Mouse (Mus musculus) hindbrain, embryonic 15.5 days (tissue): ENCODE results near the gene Serpinh1. TPM values are rescaled to one million over a fixed set of nuclear protein-coding genes. Genes with fewer than 3 reads are reported as not detected.
A peak's percentile ranks its signal among the peaks of the same experiment; 100 is the strongest.

Experiments used
- ATAC-seq: fragments of 200-750 bp; cut with Nextera tagmentation; 2 replicates; pipeline ENCODE4 v1.8.0; 2017; ENCODE audit warnings: low read depth, moderate number of reproducible peaks, moderate TSS enrichment; ENCODE audit not compliant: low FRiP score
- H3K27ac ChIP-seq: fragments of 300-500 bp; sonication (generic); replicated peaks from 2 replicates; pipeline ENCODE4 v1.5.1; 2015; ENCODE audit warnings: mild to moderate bottlenecking, inconsistent platforms
- H3K27me3 ChIP-seq: fragments of 300-500 bp; sonication (generic); 2 replicates; pipeline ENCODE4 v1.6.1; 2015; ENCODE audit warnings: control low read depth, inconsistent platforms
- H3K36me3 ChIP-seq: fragments of 300-500 bp; sonication (generic); 2 replicates; pipeline ENCODE4 v1.6.1; 2015; ENCODE audit warnings: control low read depth, inconsistent platforms
- H3K4me1 ChIP-seq: fragments of 300-500 bp; sonication (generic); replicated peaks from 2 replicates; pipeline ENCODE4 v1.6.1; 2015; ENCODE audit warnings: control low read depth, inconsistent platforms
- H3K4me2 ChIP-seq: fragments of 300-500 bp; sonication (generic); 2 replicates; pipeline ENCODE4 v1.6.1; 2015; ENCODE audit warnings: moderate library complexity, mild to moderate bottlenecking, inconsistent platforms
- H3K4me3 ChIP-seq: fragments of 300-500 bp; sonication (generic); 2 replicates; pipeline ENCODE4 v1.5.1; 2015; ENCODE audit warnings: mild to moderate bottlenecking, inconsistent platforms
- H3K9ac ChIP-seq: fragments of 300-500 bp; sonication (generic); 2 replicates; pipeline ENCODE4 v1.6.1; 2015; ENCODE audit warnings: inconsistent platforms
- H3K9me3 ChIP-seq: fragments of 300-500 bp; sonication (generic); 2 replicates; pipeline ENCODE4 v1.6.1; 2016; ENCODE audit warnings: control low read depth, inconsistent platforms
- WGBS: fragments of 180-500 bp; shearing (Covaris S2); methylation state at CpG from one replicate; pipeline ENCODE4 v1.1.7; 2015; 5-methylcytosine and 5-hydroxymethylcytosine counted together
- polyA plus RNA-seq: library from polyadenylated mRNA; unstranded; fragments of >200 nt; fragmentation: Nextera tagmentation; extraction: Ambion mirVana; gene quantifications from 2 replicates; pipeline ENCODE4 v1.2.1, GENCODE M21; 2015

Gene Serpinh1
- polyA plus RNA-seq, 1 experiment from 2014 or later: 286 TPM

DNA sequence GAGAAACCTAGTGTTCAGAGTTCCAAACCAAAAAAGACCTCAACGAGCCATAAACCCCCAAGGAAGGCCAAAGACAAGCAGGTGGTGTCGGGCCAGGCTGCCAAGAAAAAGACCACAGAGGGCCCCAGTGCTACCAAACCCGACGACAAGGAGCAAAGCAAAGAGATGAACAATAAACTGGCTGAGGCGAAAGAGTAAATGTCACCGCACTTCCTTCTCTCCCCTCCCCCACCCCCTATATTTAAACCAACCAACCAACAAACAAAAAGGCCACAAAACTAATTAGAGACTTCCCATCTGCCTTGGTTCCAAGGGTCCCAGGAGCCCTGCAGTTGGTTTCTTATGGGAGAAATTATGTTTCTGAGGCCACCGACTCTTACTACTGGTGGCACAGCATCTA lies 35.6 kb downstream of the Serpinh1 start:
- Histone ChIP-seq H3K9ac (no peak overlapping the region), H3K9me3 (no peaks in the 10 kb centered on the region), H3K36me3 (peaks cover 23% of the 10 kb centered on the region), H3K4me2 (no peak overlapping the region), H3K4me3 (no peak overlapping the region), H3K27ac (no peak overlapping the region), H3K27me3 (no peaks in the 10 kb centered on the region), H3K4me1 (peaks cover 52% of the 10 kb centered on the region)
- no peak for ATAC-seq
- WGBS: 58% methylated on average over 7 of the region's 7 CpGs

DNA sequence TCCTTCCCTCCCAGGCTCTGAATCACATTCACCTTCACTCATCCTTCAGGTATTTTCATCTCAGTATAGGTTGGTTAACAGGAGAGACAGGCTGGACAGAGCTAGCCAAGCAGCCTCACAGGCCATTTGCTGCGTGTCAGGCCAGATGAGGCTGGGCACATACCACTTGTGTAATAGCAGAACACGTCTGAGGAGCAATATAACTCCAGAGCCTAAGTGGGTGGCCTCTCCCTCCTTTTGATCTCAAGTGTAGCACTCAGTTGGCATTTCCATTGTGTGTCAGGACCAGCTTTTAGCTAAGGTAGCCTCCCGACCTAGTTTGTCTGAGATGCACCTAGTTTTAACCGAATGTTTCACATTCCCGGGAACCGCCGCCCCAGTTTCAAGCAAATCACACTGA lies 36.8 kb downstream of the Serpinh1 start:
- Histone ChIP-seq H3K4me3 (no peak overlapping the region), H3K9ac (no peak overlapping the region), H3K27ac (no peak overlapping the region), H3K4me2 (no peak overlapping the region), H3K36me3 (peaks cover 23% of the 10 kb centered on the region), H3K9me3 (no peaks in the 10 kb centered on the region), H3K4me1 (peaks cover 65% of the 10 kb centered on the region), H3K27me3 (no peaks in the 10 kb centered on the region)
- WGBS: 82% methylated on average over 7 of the region's 7 CpGs
- ATAC-seq: no peak

DNA sequence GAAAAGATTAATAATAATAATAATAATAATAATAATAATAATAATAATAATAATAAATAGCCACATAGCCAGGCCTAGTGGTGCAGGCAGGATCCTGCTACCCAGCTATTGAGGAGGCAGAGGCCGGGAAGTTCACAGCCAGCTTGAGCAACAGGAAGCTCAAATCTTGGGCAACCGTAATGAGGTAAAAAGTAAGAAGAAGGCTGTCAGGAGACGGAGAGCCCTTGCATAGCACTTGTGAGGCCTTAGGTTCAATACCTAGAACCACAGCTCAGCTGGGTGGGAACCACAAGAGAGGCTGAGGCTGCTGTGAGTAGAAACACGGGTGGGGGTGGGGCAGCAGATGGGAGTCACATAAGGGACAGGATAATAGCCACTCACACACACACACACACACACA lies 38.5 kb downstream of the Serpinh1 start:
- Histone ChIP-seq H3K4me3 (no peak overlapping the region), H3K4me2 (no peak overlapping the region), H3K9me3 (no peaks in the 10 kb centered on the region), H3K27ac (no peak overlapping the region), H3K36me3 (peaks cover 23% of the 10 kb centered on the region), H3K4me1 (peaks cover 58% of the 10 kb centered on the region), H3K9ac (no peak overlapping the region), H3K27me3 (no peaks in the 10 kb centered on the region)
- 83% methylated on average over 4 of the region's 4 CpGs for WGBS
- ATAC-seq: no peak

DNA sequence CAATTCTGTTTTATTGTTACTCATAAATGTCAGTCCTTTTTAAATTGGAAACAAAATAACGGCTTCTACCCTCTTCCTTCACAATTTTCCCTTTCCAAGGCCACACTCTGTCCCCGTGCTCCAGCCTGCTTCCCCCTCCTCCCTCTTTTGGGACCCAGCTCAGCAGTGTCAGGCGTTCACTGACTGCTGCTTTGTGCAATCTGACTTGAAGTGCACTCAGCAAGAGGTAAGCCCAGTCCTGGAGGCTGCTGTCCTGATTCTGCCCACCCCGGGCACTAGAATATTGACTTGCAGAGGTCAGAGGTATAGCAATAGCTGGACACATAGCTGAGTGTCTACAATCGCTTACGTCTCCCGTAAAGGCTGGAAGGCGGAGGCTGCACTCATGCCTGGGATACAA lies 39.8 kb downstream of the Serpinh1 start:
- no peak for ATAC-seq
- no peak overlapping the region for H3K4me3 ChIP-seq
- H3K9me3 ChIP-seq: no peaks in the 10 kb centered on the region
- H3K36me3 ChIP-seq: peaks cover 19% of the 10 kb centered on the region
- peak overlapping the region; percentile 35 for H3K4me2 ChIP-seq
- peaks cover 50% of the 10 kb centered on the region for H3K4me1 ChIP-seq
- H3K27ac ChIP-seq: peak overlapping the region; percentile 91
- 48% methylated on average over 8 of the region's 8 CpGs for WGBS
- H3K9ac ChIP-seq: no peak overlapping the region
- H3K27me3 ChIP-seq: no peaks in the 10 kb centered on the region

DNA sequence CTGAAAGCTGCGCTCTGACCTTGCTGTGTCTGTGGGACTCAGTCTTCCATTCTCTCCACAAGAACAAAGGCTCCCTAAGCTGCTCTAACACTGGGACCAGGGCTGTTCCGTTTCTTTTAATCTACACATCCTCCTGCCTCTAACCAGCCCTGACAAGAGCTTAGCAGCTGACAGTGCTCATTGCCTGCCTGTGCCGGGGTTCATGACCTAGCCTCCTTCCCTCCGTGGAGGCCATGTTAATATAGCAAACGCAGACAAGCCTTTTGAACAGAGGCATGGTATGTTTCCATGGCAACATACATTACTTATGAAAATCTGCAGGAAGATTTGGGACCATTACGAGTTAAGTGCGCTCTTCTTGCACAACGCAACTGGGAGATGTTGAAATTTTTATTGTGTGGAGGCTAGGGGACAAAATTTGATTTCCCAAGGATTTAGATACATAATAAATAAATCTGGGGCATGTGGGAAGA lies 40.3 kb downstream of the Serpinh1 start:
- 14% methylated on average over 8 of the region's 8 CpGs for WGBS
- Histone ChIP-seq H3K4me1 (peaks cover 49% of the 10 kb centered on the region), H3K9me3 (no peaks in the 10 kb centered on the region), H3K4me3 (no peak overlapping the region), H3K27ac (peak overlapping the region; percentile 91), H3K27me3 (no peaks in the 10 kb centered on the region), H3K36me3 (peaks cover 16% of the 10 kb centered on the region), H3K4me2 (peak overlapping the region; percentile 35), H3K9ac (0 out of 2 replicates have a peak overlapping the region, but pooled peaks have one; percentile 19)
- peak; percentile 66 for ATAC-seq

DNA sequence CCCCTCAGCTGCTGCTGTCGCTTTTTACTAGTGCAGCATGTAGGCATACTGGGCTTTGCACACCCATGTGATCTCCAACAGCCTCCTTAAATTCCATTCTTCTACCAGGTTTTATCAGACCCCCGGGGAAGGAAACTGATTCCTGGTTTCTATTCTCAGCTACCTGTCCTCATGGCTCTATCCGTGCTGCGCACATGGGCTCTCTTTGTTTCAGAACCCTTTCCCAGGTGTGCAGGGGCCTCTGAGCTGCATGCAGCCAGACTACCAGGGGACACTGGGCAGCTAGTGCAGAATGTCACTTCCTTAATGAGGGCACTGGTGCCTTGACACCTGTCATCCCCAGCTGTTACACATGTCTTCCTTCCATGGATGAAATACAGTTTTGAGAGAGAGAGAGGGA lies 41.0 kb downstream of the Serpinh1 start:
- WGBS: 30% methylated on average over 4 of the region's 4 CpGs
- Histone ChIP-seq H3K9ac (peak overlapping the region; percentile 30; the same call in 1 of the 2 replicates), H3K9me3 (no peaks in the 10 kb centered on the region), H3K27ac (peak overlapping the region; percentile 91), H3K4me3 (no peak overlapping the region), H3K27me3 (no peaks in the 10 kb centered on the region), H3K4me1 (peaks cover 54% of the 10 kb centered on the region), H3K36me3 (peaks cover 15% of the 10 kb centered on the region), H3K4me2 (peak overlapping the region; percentile 35)
- ATAC-seq: peak; percentile 49

DNA sequence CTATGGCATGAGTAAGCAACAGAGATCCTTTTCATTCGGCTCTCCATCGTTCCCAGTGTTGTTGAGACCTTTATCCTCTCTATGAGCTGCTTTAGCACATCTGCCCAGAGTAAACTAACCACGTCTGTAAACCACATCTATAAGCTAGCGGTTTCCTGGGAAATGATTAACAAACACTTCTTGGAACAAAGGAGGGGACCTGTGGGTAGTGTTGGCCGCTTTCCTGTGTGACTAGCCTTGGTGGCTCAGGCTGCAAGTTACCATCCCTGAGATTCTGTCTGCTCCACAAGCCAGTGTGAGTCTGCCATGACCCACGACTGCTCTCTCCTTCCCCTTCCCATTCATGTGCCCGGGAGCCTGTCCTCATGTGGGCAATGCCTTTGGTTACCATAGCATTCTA lies 41.6 kb downstream of the Serpinh1 start:
- no peaks in the 10 kb centered on the region for H3K9me3 ChIP-seq
- no peak overlapping the region for H3K4me3 ChIP-seq
- H3K4me1 ChIP-seq: peaks cover 60% of the 10 kb centered on the region
- no peaks in the 10 kb centered on the region for H3K27me3 ChIP-seq
- peak overlapping the region; percentile 30; the same call in 1 of the 2 replicates for H3K9ac ChIP-seq
- H3K4me2 ChIP-seq: peak overlapping the region; percentile 35; the same call in 1 of the 2 replicates
- H3K27ac ChIP-seq: peak overlapping the region; percentile 91
- no peak for ATAC-seq
- WGBS: 24% methylated on average over 7 of the region's 7 CpGs
- H3K36me3 ChIP-seq: peaks cover 9% of the 10 kb centered on the region

DNA sequence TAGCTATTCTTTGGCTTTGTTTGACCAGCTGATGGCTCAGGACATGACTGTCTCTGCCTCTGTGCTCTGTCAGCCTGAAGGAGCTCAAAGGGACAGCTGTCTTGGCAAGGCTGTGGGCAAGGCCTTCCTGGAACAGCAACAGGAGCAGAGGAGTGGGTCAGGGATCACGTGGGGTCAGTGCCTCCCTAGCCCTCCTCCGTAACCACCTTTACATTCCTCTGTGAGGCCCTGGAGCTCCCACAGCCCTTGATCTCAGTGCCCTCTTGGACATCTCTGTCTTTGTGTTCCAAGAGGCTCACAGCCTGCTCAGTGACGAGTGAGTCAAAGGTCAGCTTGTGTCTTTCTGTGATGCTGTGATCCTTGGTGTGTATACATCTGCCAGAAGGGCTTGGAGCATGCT lies 46.4 kb downstream of the Serpinh1 start:
- WGBS: 38% methylated on average over 3 of the region's 3 CpGs
- no peaks in the 10 kb centered on the region for H3K27me3 ChIP-seq
- H3K4me1 ChIP-seq: peaks cover 74% of the 10 kb centered on the region
- ATAC-seq: no peak
- H3K9me3 ChIP-seq: no peaks in the 10 kb centered on the region
- H3K9ac ChIP-seq: no peak overlapping the region
- H3K4me3 ChIP-seq: no peak overlapping the region
- H3K4me2 ChIP-seq: no peak overlapping the region
- H3K27ac ChIP-seq: no peak overlapping the region; the same call in 1 of the 2 replicates
- H3K36me3 ChIP-seq: no peaks in the 10 kb centered on the region

DNA sequence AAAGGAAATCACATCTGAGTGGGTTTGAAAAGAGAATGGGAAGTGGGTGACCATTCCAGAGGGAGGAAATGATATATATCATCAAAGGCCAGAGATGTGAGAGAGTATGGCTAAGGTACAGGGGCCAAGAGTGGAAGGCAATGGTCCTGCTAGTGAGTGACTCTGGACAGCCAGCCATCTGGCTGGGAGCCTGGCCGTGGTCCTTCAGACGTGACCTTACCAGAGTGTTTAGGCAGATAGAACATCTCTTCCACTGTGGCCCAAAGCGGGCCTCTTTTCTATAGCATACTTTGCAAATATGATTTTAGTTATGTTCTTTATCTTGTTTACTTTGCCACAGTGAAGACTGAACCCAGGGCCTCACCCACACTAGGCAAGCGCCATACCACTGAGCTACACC lies 47.4 kb downstream of the Serpinh1 start:
- H3K27me3 ChIP-seq: no peaks in the 10 kb centered on the region
- no peaks in the 10 kb centered on the region for H3K9me3 ChIP-seq
- no peak overlapping the region for H3K4me3 ChIP-seq
- H3K36me3 ChIP-seq: no peaks in the 10 kb centered on the region
- H3K4me2 ChIP-seq: no peak overlapping the region
- H3K27ac ChIP-seq: no peak overlapping the region
- H3K9ac ChIP-seq: no peak overlapping the region
- H3K4me1 ChIP-seq: peaks cover 69% of the 10 kb centered on the region
- WGBS: 88% methylated on average over 4 of the region's 4 CpGs
- ATAC-seq: no peak

DNA sequence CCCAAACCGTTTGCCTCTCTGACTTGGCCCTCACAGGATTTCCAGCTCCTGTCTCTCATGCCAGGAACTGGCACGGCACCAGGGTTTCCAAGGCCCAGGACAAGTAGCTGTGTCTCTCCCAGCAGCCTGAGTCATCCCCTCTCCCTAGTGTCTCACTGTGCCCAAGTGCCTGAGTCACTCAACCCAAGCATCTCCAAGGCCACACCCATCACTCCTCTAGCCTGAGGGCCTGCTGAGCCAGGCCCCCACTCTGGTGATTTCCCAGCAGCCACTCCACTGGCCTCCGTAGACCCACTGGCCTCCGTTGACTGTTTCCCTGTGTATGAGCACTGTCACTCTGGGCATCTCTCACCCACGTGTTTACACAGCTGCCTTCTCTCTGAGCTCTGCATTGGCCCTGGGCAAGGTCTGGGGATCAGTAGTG lies 48.1 kb downstream of the Serpinh1 start:
- Histone ChIP-seq H3K9ac (no peak overlapping the region), H3K27ac (peak overlapping the region; percentile 78), H3K9me3 (no peaks in the 10 kb centered on the region), H3K27me3 (no peaks in the 10 kb centered on the region), H3K4me3 (no peak overlapping the region), H3K4me2 (no peak overlapping the region), H3K36me3 (no peaks in the 10 kb centered on the region), H3K4me1 (peaks cover 76% of the 10 kb centered on the region)
- 34% methylated on average over 5 of the region's 5 CpGs for WGBS
- ATAC-seq: peak; percentile 86

DNA sequence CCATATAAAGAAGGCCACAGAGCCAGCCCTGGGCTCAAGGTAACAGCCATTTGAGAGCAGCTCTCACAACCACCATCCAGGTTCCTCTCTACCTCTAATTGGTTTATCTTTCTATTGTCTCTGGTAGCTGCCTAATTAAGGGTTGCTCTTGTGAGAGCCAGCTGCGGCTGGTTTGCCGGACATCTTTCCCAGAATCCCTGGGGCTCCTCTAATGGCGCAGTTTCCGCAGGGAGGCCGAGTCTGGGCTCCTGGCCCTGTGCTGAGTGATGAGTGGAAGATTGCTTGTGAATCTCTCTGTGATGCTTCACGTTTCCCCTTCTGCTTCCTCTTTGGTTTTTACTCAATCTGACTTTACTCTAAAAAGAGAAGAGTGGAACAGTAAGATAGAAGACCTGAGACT lies 49.0 kb downstream of the Serpinh1 start:
- no peaks in the 10 kb centered on the region for H3K36me3 ChIP-seq
- H3K4me1 ChIP-seq: peaks cover 72% of the 10 kb centered on the region
- H3K27me3 ChIP-seq: no peaks in the 10 kb centered on the region
- ATAC-seq: no peak
- no peak overlapping the region for H3K4me3 ChIP-seq
- no peak overlapping the region for H3K9ac ChIP-seq
- no peaks in the 10 kb centered on the region for H3K9me3 ChIP-seq
- WGBS: 21% methylated on average over 6 of the region's 6 CpGs
- peak overlapping the region; percentile 78 for H3K27ac ChIP-seq
- no peak overlapping the region for H3K4me2 ChIP-seq

DNA sequence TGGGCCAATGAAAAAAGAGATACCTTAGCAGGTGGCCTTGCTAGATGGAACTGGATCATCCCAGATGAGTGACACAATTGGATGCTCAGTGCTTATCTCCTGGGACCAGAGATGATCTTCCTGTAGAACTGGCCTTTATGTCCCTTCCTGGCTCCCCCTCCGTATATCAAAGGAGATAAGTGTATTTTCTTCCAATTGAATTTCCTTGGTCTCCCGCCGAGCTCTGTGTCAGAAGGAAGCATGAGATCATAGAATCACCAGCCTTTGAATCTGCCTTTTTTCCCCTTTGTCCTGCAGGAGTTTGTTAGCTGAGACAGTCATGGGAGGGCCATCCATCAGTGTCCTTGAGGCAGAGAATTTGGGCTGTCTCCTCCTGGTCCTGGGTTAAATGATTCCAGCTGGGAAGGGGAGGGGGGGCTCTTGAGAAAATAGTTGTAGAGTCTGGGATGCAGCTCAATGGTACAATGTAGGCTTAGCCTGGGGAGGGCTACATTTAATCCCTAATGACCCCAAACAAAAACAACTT lies 52.3 kb downstream of the Serpinh1 start:
- Histone ChIP-seq H3K4me3 (no peak overlapping the region), H3K27ac (no peak overlapping the region; the same call in 1 of the 2 replicates), H3K9me3 (no peaks in the 10 kb centered on the region), H3K36me3 (no peaks in the 10 kb centered on the region), H3K27me3 (no peaks in the 10 kb centered on the region), H3K4me2 (no peak overlapping the region), H3K9ac (no peak overlapping the region), H3K4me1 (peaks cover 52% of the 10 kb centered on the region)
- WGBS: 13% methylated on average over 3 of the region's 3 CpGs
- ATAC-seq: no peak
